Mouse (Mus musculus): ENCODE measurements around the gene Arhgap19. TPM values are rescaled to one million over a fixed set of nuclear protein-coding genes. Genes with fewer than 3 reads are reported as not detected.
A peak's percentile ranks its signal among the peaks of the same experiment; 100 is the strongest.

Arhgap19 gene
- polyA plus RNA-seq, 1 experiment from 2014 or later: 33.5 TPM

- Histone ChIP-seq H3K27me3 (peaks cover 11% of the 10 kb centered on the region; the same call in 1 of the 2 replicates), H3K4me3 (replicated peaks) (no peak overlapping the region), H3K9me3 (no peaks in the 10 kb centered on the region), H3K36me3 (peaks cover 2% of the 10 kb centered on the region; the same call in 1 of the 2 replicates), H3K4me2 (no peak overlapping the region), H3K4me1 (replicated peaks) (peaks cover 13% of the 10 kb centered on the region), H3K9ac (replicated peaks) (no peak overlapping the region), H3K27ac (no peak overlapping the region)
- 72% methylated on average over 12 of the region's 12 CpGs for WGBS
- ATAC-seq (ENCODE audit: insufficient number of reproducible peaks, insufficient read depth, low FRiP score, low TSS enrichment, low read depth): no peak
These were observed 5.0 kb downstream of the Arhgap19 start for GRCm38 (mm10) chr19:41796789-41797327.

- 68% methylated on average over 3 of the region's 3 CpGs for WGBS
- no peak for ATAC-seq (ENCODE audit: insufficient number of reproducible peaks, insufficient read depth, low FRiP score, low TSS enrichment, low read depth)
- Histone ChIP-seq H3K27ac (no peak overlapping the region), H3K9ac (replicated peaks) (no peak overlapping the region), H3K4me2 (no peak overlapping the region), H3K36me3 (peaks cover 9% of the 10 kb centered on the region), H3K4me1 (replicated peaks) (peaks cover 13% of the 10 kb centered on the region), H3K27me3 (peaks cover 13% of the 10 kb centered on the region; the same call in 1 of the 2 replicates), H3K9me3 (no peaks in the 10 kb centered on the region), H3K4me3 (replicated peaks) (no peak overlapping the region)
These were observed 5.6 kb downstream of the Arhgap19 start for GRCm38 (mm10) chr19:41796148-41796760.

- H3K9ac ChIP-seq (replicated peaks): no peak overlapping the region
- 85% methylated on average over 6 of the region's 6 CpGs for WGBS
- no peaks in the 10 kb centered on the region for H3K9me3 ChIP-seq
- no peak overlapping the region for H3K4me2 ChIP-seq
- peaks cover 11% of the 10 kb centered on the region for H3K36me3 ChIP-seq
- H3K27me3 ChIP-seq: peaks cover 10% of the 10 kb centered on the region; the same call in 1 of the 2 replicates
- ATAC-seq (ENCODE audit: insufficient number of reproducible peaks, insufficient read depth, low FRiP score, low TSS enrichment, low read depth): no peak
- no peak overlapping the region for H3K4me3 ChIP-seq (replicated peaks)
- H3K4me1 ChIP-seq (replicated peaks): peaks cover 1% of the 10 kb centered on the region
- H3K27ac ChIP-seq: no peak overlapping the region
These were observed 6.9 kb downstream of the Arhgap19 start for GRCm38 (mm10) chr19:41794901-41795300.

GRCm38 (mm10) chr19:41794017-41794416, 7.8 kb downstream of the Arhgap19 start:
- peaks cover 10% of the 10 kb centered on the region; the same call in 1 of the 2 replicates for H3K27me3 ChIP-seq
- no peak overlapping the region for H3K27ac ChIP-seq
- ATAC-seq (ENCODE audit: insufficient number of reproducible peaks, insufficient read depth, low FRiP score, low TSS enrichment, low read depth): no peak
- peaks cover 14% of the 10 kb centered on the region for H3K36me3 ChIP-seq
- no peaks in the 10 kb centered on the region for H3K9me3 ChIP-seq
- no peak overlapping the region for H3K4me2 ChIP-seq
- H3K4me1 ChIP-seq (replicated peaks): no peaks in the 10 kb centered on the region
- H3K9ac ChIP-seq (replicated peaks): no peak overlapping the region
- H3K4me3 ChIP-seq (replicated peaks): no peak overlapping the region

GRCm38 (mm10) chr19:41792934-41793486, 8.8 kb downstream of the Arhgap19 start:
- H3K27me3 ChIP-seq: peaks cover 10% of the 10 kb centered on the region; the same call in 1 of the 2 replicates
- 80% methylated on average over 1 of the region's 1 CpGs for WGBS

GRCm38 (mm10) chr19:41791384-41791783, 10.5 kb downstream of the Arhgap19 start:
- Histone ChIP-seq H3K4me2 (no peak overlapping the region), H3K9me3 (no peaks in the 10 kb centered on the region), H3K27me3 (peaks cover 6% of the 10 kb centered on the region), H3K9ac (replicated peaks) (no peak overlapping the region), H3K27ac (no peak overlapping the region), H3K36me3 (peaks cover 25% of the 10 kb centered on the region), H3K4me1 (replicated peaks) (no peaks in the 10 kb centered on the region), H3K4me3 (replicated peaks) (no peak overlapping the region)
- ATAC-seq (ENCODE audit: insufficient number of reproducible peaks, insufficient read depth, low FRiP score, low TSS enrichment, low read depth): no peak
- 93% methylated on average over 2 of the region's 2 CpGs for WGBS

More at GRCm38 (mm10) chr19:41792934-41793486, 8.8 kb downstream of the Arhgap19 start:
- no peak overlapping the region for H3K4me3 ChIP-seq (replicated peaks)
- H3K4me1 ChIP-seq (replicated peaks): no peaks in the 10 kb centered on the region
- no peak for ATAC-seq (ENCODE audit: insufficient number of reproducible peaks, insufficient read depth, low FRiP score, low TSS enrichment, low read depth)
- no peaks in the 10 kb centered on the region for H3K9me3 ChIP-seq
- H3K27ac ChIP-seq: no peak overlapping the region
- no peak overlapping the region for H3K9ac ChIP-seq (replicated peaks)
- H3K4me2 ChIP-seq: no peak overlapping the region
- peaks cover 14% of the 10 kb centered on the region for H3K36me3 ChIP-seq

- H3K4me1 ChIP-seq (replicated peaks): no peaks in the 10 kb centered on the region
- no peak overlapping the region for H3K9ac ChIP-seq (replicated peaks)
- WGBS: 61% methylated on average over 10 of the region's 10 CpGs
- peaks cover 6% of the 10 kb centered on the region for H3K27me3 ChIP-seq
- no peak overlapping the region for H3K4me2 ChIP-seq
- peaks cover 42% of the 10 kb centered on the region for H3K36me3 ChIP-seq
- no peak overlapping the region for H3K4me3 ChIP-seq (replicated peaks)
- 0 out of 2 replicates have a peak overlapping the region, but pooled peaks have one; percentile 41 for H3K27ac ChIP-seq
- ATAC-seq (ENCODE audit: insufficient number of reproducible peaks, insufficient read depth, low FRiP score, low TSS enrichment, low read depth): no peak
- H3K9me3 ChIP-seq: no peaks in the 10 kb centered on the region
These were observed 12.5 kb downstream of the Arhgap19 start for GRCm38 (mm10) chr19:41789110-41789961.

GRCm38 (mm10) chr19:41786896-41787295, 15.0 kb downstream of the Arhgap19 start:
- H3K4me2 ChIP-seq: no peak overlapping the region
- H3K4me3 ChIP-seq (replicated peaks): no peak overlapping the region
- H3K36me3 ChIP-seq: peaks cover 58% of the 10 kb centered on the region
- WGBS: 94% methylated on average over 1 of the region's 1 CpGs
- no peak overlapping the region for H3K9ac ChIP-seq (replicated peaks)
- no peaks in the 10 kb centered on the region for H3K4me1 ChIP-seq (replicated peaks)
- no peak for ATAC-seq (ENCODE audit: insufficient number of reproducible peaks, insufficient read depth, low FRiP score, low TSS enrichment, low read depth)
- H3K27ac ChIP-seq: no peak overlapping the region
- H3K9me3 ChIP-seq: no peaks in the 10 kb centered on the region
- H3K27me3 ChIP-seq: peaks cover 3% of the 10 kb centered on the region

GRCm38 (mm10) chr19:41777514-41777913, 24.3 kb downstream of the Arhgap19 start:
- Histone ChIP-seq H3K9ac (replicated peaks) (no peak overlapping the region), H3K27ac (no peak overlapping the region), H3K27me3 (no peaks in the 10 kb centered on the region), H3K4me2 (no peak overlapping the region), H3K9me3 (no peaks in the 10 kb centered on the region), H3K36me3 (peaks cover 90% of the 10 kb centered on the region), H3K4me1 (replicated peaks) (no peaks in the 10 kb centered on the region), H3K4me3 (replicated peaks) (no peak overlapping the region)
- 88% methylated on average over 6 of the region's 6 CpGs for WGBS
- no peak for ATAC-seq (ENCODE audit: insufficient number of reproducible peaks, insufficient read depth, low FRiP score, low TSS enrichment, low read depth)

GRCm38 (mm10) chr19:41768711-41769110, 33.1 kb downstream of the Arhgap19 start:
- Histone ChIP-seq H3K4me3 (replicated peaks) (no peak overlapping the region), H3K9me3 (no peaks in the 10 kb centered on the region), H3K36me3 (peaks cover 61% of the 10 kb centered on the region), H3K4me2 (no peak overlapping the region), H3K27ac (no peak overlapping the region), H3K27me3 (no peaks in the 10 kb centered on the region), H3K4me1 (replicated peaks) (no peaks in the 10 kb centered on the region), H3K9ac (replicated peaks) (no peak overlapping the region)
- 95% methylated on average over 7 of the region's 7 CpGs for WGBS
- no peak for ATAC-seq (ENCODE audit: insufficient number of reproducible peaks, insufficient read depth, low FRiP score, low TSS enrichment, low read depth)

- WGBS: 85% methylated on average over 5 of the region's 5 CpGs
These were observed 35.2 kb downstream of the Arhgap19 start for GRCm38 (mm10) chr19:41766628-41767027.

More at GRCm38 (mm10) chr19:41766628-41767027, 35.2 kb downstream of the Arhgap19 start:
- no peak for ATAC-seq (ENCODE audit: insufficient number of reproducible peaks, insufficient read depth, low FRiP score, low TSS enrichment, low read depth)
- H3K9me3 ChIP-seq: no peaks in the 10 kb centered on the region
- H3K36me3 ChIP-seq: peaks cover 42% of the 10 kb centered on the region
- H3K4me1 ChIP-seq (replicated peaks): peaks cover 8% of the 10 kb centered on the region
- H3K4me2 ChIP-seq: no peak overlapping the region
- no peak overlapping the region for H3K27ac ChIP-seq
- no peaks in the 10 kb centered on the region for H3K27me3 ChIP-seq
- H3K9ac ChIP-seq (replicated peaks): no peak overlapping the region
- H3K4me3 ChIP-seq (replicated peaks): no peak overlapping the region
